Mouse (Mus musculus) lung, adult 2 months (tissue): Measurements from ENCODE around the gene Mtus2.

Source experiments
- CTCF ChIP-seq: fragments of 200-500 bp; IDR thresholded peaks from 2 replicates; pipeline ENCODE4 v1.5.1; 2011; ENCODE audit warnings: mild to moderate bottlenecking, low read length, control low read depth; ENCODE audit not compliant: insufficient read depth
- POLR2A ChIP-seq: fragments of 200-500 bp; IDR thresholded peaks from 2 replicates; pipeline ENCODE4 v1.6.1; 2011; ENCODE audit warnings: low read depth, mild to moderate bottlenecking, control low read depth, low read length, borderline replicate concordance; ENCODE audit errors: extremely low read depth

DNA sequence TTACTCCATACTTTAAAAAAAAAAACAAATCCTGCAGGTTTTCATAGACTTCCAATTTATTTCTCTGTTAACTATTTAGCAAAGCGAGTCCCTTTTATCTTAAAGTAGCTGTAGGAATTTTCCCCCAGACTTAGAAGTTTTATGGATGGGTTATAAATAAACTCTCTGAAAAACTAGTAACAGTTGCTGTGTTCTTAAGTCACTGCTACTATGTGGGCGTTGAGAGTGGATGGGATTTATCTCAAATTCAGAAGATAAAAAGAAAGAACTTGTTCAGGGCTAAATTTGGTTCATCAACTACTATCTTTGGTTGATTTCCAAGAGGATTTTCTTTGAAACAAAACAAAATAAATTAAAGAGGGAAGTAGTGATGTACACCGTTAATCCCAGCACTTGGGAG, 197.6 kb downstream of the Mtus2 start:
- TF ChIP-seq POLR2A (no peak), CTCF (no peak)
